ENCODE assay signal across 17 mouse cellular contexts in genomic region chr10:111445939-111446671, GRCm38 (mm10). TPM values are rescaled to one million over a fixed set of nuclear protein-coding genes. Genes with fewer than 3 reads are reported as not detected.
DNase-seq lines count a peak whose midpoint lies in the region; ATAC-seq and TF ChIP-seq lines count a peak whose summit lies in the region.
"Had no signal": no experiment of that assay in that cellular context is flagged by ENCODE, and none has a peak within 500 bp of the region (broad histone marks: within the 10 kb centered on the region; RNA-seq: fewer than 3 reads in every experiment).

No protein-coding gene starts in this region.

- no peaks in the 10 kb centered on the region for H3K36me3 ChIP-seq in lung, embryonic 14.5 days (ENCODE audit: insufficient read depth)
- H3K36me3 ChIP-seq: embryonic facial prominence, embryonic 15.5 days; forebrain, embryonic 15.5 days; limb, embryonic 13.5 days; stomach, embryonic 15.5 days had no signal

- H3K27ac ChIP-seq in lung, embryonic 14.5 days (ENCODE audit: low read depth), result no peak overlapping the region
- H3K27ac ChIP-seq in left cerebral cortex, adult 2 months, result no peak overlapping the region
- H3K27ac ChIP-seq: embryonic facial prominence, embryonic 15.5 days; forebrain, embryonic 15.5 days; limb, embryonic 13.5 days; stomach, embryonic 15.5 days had no signal

- no peak for ATAC-seq in lung, embryonic 14.5 days (ENCODE audit: insufficient read depth)
- peak; percentile 65 to 80 for ATAC-seq in hematopoietic stem cell, adult 5-6 weeks (replicated peaks in 1 of 2; ENCODE audit: insufficient read depth in 1 of 2, low FRiP score in 2 of 2, low TSS enrichment in 1 of 2, low read depth in 1 of 2, poor library complexity in 2 of 2, severe bottlenecking in 2 of 2)
- ATAC-seq in monocyte, adult 5-6 weeks (replicated peaks; ENCODE audit: insufficient number of reproducible peaks, low FRiP score, low TSS enrichment, poor library complexity, severe bottlenecking), result peak; percentile 61
- ATAC-seq: forebrain, embryonic 15.5 days; inflammation-experienced regulatory T-cells, adult 6 months had no signal

- TF ChIP-seq CTCF in lung, embryonic 14.5 days (IDR thresholded peaks at IDR 0.05; ENCODE audit: low read depth), result no peak
- no peak for TF ChIP-seq CTCF in left cerebral cortex, adult 2 months (IDR thresholded peaks at IDR 0.05)

- H3K4me3 ChIP-seq in lung, embryonic 14.5 days (ENCODE audit: low read depth, low read length), result no peak overlapping the region
- H3K4me3 ChIP-seq in left cerebral cortex, adult 2 months, result no peak overlapping the region
- H3K4me3 ChIP-seq: embryonic facial prominence, embryonic 15.5 days; forebrain, embryonic 15.5 days; limb, embryonic 13.5 days; stomach, embryonic 15.5 days had no signal

- H3K27me3 ChIP-seq in lung, embryonic 14.5 days (ENCODE audit: insufficient read depth, low read length), result no peaks in the 10 kb centered on the region
- H3K27me3 ChIP-seq: embryonic facial prominence, embryonic 15.5 days; forebrain, embryonic 15.5 days; limb, embryonic 13.5 days; stomach, embryonic 15.5 days had no signal

- no peaks in the 10 kb centered on the region for H3K9me3 ChIP-seq in lung, embryonic 14.5 days (ENCODE audit: low read depth, low read length)
- H3K9me3 ChIP-seq: embryonic facial prominence, embryonic 15.5 days; forebrain, embryonic 15.5 days; limb, embryonic 13.5 days; stomach, embryonic 15.5 days had no signal

- 25% methylated on average over 9 of the region's 9 CpGs for WGBS in lung, embryonic 14.5 days

- H3K4me2 ChIP-seq in lung, embryonic 14.5 days, result no peak overlapping the region
- H3K4me2 ChIP-seq: embryonic facial prominence, embryonic 15.5 days; forebrain, embryonic 15.5 days; limb, embryonic 13.5 days; stomach, embryonic 15.5 days had no signal

- intact Hi-C loops in left cerebral cortex, adult 2 months (cut with DNase I), result no loop called here

- no peaks in the 10 kb centered on the region for H3K4me1 ChIP-seq in lung, embryonic 14.5 days (ENCODE audit: insufficient read depth)
- H3K4me1 ChIP-seq: embryonic facial prominence, embryonic 15.5 days; forebrain, embryonic 15.5 days; limb, embryonic 13.5 days; stomach, embryonic 15.5 days had no signal

- H3K9ac ChIP-seq in lung, embryonic 14.5 days, result no peak overlapping the region
- H3K9ac ChIP-seq: embryonic facial prominence, embryonic 15.5 days; forebrain, embryonic 15.5 days; limb, embryonic 13.5 days; stomach, embryonic 15.5 days had no signal

- peak; percentile 9 for DNase-seq in lung, embryonic 14.5 days
- no peak for DNase-seq in lung, postnatal 36 days
- DNase-seq in Muller cell, postnatal 12 days (ENCODE audit: inconsistent ontology term), result peak; percentile 36
- no peak for DNase-seq in left cerebral cortex, adult 2 months (ENCODE audit: extremely low spot score in 1 of 2, low spot score in 2 of 2)
- no peak for DNase-seq in adrenal gland, adult 8-10 months
- no peak for DNase-seq in thymus, adult 18-20 months
- DNase-seq: cerebellum, postnatal 10 days; kidney, postnatal 10 days; lung, postnatal 10 days; right cerebral cortex, postnatal 25 days had no signal

RNA-seq across cellular contexts. Expression of gene Nap1l1, which starts 26.9 kb away (rescaled TPM):
- 301 and 316 TPM in 2 replicates for polyA plus RNA-seq in lung, embryonic 14.5 days (2014; fragmentation: Nextera tagmentation; extraction: Ambion mirVana)
- total RNA-seq in hematopoietic stem cell, adult 5-6 weeks (2017), result 611 and 635 TPM in 2 replicates
- total RNA-seq in monocyte, adult 5-6 weeks (2017), result 260 to 307 TPM (median 290 TPM) in 3 replicates
- 100 to 1,000 TPM; 217 to 237 TPM for total RNA-seq in left cerebral cortex, adult 2 months (2021)
- total RNA-seq in adrenal gland, adult 8-10 months (2022), result 100 to 1,000 TPM; 120 to 143 (median 133) TPM

RNA-seq across cellular contexts. Expression of gene Phlda1, which starts 60.0 kb away (rescaled TPM):
- polyA plus RNA-seq in lung, embryonic 14.5 days (2014; fragmentation: Nextera tagmentation; extraction: Ambion mirVana), result 134 and 137 TPM in 2 replicates
- 0.88 and 3.4 TPM in 2 replicates for total RNA-seq in hematopoietic stem cell, adult 5-6 weeks (2017)
- total RNA-seq in monocyte, adult 5-6 weeks (2017), result 0.19 to 4.2 TPM (median 1.3 TPM) in 3 replicates
- 10 to 100 TPM; 31.3 to 42.2 TPM for total RNA-seq in left cerebral cortex, adult 2 months (2021)
- total RNA-seq in adrenal gland, adult 8-10 months (2022), result 100 to 1,000 TPM in 1 of 4 experiments, 10 to 100 TPM in 3; 57.2 to 195 (median 76.9) TPM

Comparison
In these comparisons a context has a peak if more than half of its experiments do, and no peak if none do; other contexts are left out.
1. DNase-seq: peak in lung, embryonic 14.5 days (single experiment) and Muller cell, postnatal 12 days (single experiment); none in lung, postnatal 36 days (single experiment), left cerebral cortex, adult 2 months (0 of 2), adrenal gland, adult 8-10 months (single experiment) and thymus, adult 18-20 months (0 of 2).